Mouse (Mus musculus) spleen, adult 2 months (tissue): ENCODE results near the gene Nek9.

ENCODE experiments used
- CTCF ChIP-seq: fragments of 200-500 bp; IDR thresholded peaks from 2 replicates; pipeline ENCODE4 v1.5.1; 2011; ENCODE audit warnings: mild to moderate bottlenecking, inconsistent platforms; ENCODE audit not compliant: insufficient read depth, insufficient read length, insufficient replicate concordance; ENCODE audit errors: extremely low read depth
- POLR2A ChIP-seq: fragments of 200-500 bp; IDR thresholded peaks from 2 replicates; pipeline ENCODE4 v1.6.1; 2011; ENCODE audit warnings: low read depth, low read length, inconsistent platforms

GRCm38 (mm10) chr12:85381570-85381969, 42.4 kb upstream of the Nek9 start:
- TF ChIP-seq CTCF (no peak), POLR2A (no peak)
